Mouse (Mus musculus): Measurements from ENCODE around the gene Ddx21.

Ddx21 gene

GRCm38 (mm10) chr10:62534509-62534908, 67.6 kb downstream of the Ddx21 start:
- in situ Hi-C loops (cut with MboI; ENCODE audit: low pct_unique_long_range_greater_than_20kb in 1 of 2, low sequenced_read_pairs in 2 of 2, unreplicated experiment in 1 of 2): no loop called here

- in situ Hi-C loops (cut with MboI; ENCODE audit: low pct_unique_long_range_greater_than_20kb in 1 of 2, low sequenced_read_pairs in 2 of 2, unreplicated experiment in 1 of 2): no loop called here
Observed at GRCm38 (mm10) chr10:62532832-62533231, 69.2 kb downstream of the Ddx21 start.
